Mouse (Mus musculus): ENCODE results near the gene Ubl5.

DNA sequence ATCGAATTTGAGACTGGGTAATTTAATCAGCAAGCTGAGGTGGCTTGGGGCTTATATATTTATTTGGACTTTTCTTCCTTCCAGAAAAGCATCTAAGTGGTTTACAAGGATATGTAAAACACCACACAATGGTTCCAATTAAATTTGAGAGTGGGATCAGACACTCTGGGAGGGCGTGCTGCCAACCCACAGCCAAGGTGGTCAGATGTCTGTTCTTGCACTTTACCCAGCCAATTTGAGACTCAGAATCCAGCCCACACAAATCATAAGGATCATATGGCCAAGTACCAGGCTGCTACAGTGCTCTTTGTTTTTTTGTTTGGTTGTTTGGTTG, 39.7 kb downstream of the Ubl5 start:
- TF ChIP-seq CTCF (IDR thresholded peaks at IDR 0.05; ENCODE audit: borderline replicate concordance, insufficient read depth, low read depth, low read length) (no peak), POLR2A (IDR thresholded peaks at IDR 0.05; ENCODE audit: borderline replicate concordance, insufficient read depth, low read length) (no peak)

All from cerebellum, adult 2 months (tissue).